Mouse (Mus musculus): ENCODE results near the gene Twf2.

Twf2 gene

DNA sequence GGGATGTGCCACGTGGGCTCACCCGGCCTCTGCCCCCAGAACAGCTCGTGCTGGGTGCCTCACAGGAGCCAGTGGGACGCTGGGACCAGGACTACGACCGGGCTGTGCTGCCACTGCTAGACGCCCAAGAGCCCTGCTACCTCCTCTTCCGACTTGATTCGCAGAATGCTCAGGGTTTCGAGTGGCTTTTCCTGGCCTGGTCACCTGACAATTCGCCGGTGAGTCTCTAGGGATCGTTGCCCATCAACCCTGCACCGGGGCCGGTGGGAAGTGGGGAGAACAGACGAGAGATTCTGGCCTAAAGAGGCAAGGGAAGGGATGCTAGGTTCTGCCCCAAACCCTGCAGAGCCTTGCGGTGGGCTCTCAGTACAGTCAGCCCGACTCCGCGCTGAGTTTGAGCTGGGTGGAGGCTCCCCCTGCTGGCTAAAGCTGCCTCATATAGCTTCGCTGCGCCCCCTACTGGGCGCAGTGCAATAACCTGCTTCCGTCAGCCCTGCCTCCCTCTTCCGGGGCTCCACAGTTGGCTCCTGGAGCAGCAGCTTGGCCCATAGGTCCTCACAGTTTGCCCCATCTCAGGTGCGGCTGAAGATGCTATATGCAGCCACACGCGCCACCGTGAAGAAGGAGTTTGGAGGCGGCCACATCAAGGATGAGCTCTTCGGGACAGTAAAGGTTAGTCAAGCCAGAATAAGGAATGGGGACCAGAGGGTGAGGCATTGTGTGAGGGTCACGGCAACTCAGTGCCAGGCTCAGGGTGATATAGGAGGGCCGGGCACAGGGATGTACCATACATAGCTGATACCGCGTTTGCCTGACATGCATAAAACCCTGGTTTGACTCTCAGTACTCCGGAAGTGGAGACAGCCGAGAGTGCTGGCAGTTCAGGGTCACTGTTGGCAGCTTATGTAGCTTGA lies 9.0 kb downstream of the Twf2 start:
- DNase-seq, result peak; percentile 89

DNA sequence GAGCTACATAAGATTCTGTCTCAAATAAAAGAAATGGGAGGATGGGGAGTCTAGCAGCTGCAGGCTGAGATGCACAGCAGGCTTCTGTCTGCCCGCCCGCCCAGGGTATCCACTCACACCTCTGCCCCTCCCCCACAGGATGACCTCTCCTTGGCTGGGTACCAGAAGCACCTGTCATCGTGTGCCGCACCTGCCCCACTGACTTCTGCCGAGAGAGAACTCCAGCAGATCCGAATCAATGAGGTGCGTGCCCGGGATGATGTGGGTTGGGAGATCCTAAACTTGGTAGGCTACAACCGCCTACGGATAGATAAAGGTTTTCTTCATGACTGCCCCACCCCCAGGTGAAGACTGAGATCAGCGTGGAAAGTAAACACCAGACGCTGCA lies 9.7 kb downstream of the Twf2 start:
- DNase-seq, result no peak

DNA sequence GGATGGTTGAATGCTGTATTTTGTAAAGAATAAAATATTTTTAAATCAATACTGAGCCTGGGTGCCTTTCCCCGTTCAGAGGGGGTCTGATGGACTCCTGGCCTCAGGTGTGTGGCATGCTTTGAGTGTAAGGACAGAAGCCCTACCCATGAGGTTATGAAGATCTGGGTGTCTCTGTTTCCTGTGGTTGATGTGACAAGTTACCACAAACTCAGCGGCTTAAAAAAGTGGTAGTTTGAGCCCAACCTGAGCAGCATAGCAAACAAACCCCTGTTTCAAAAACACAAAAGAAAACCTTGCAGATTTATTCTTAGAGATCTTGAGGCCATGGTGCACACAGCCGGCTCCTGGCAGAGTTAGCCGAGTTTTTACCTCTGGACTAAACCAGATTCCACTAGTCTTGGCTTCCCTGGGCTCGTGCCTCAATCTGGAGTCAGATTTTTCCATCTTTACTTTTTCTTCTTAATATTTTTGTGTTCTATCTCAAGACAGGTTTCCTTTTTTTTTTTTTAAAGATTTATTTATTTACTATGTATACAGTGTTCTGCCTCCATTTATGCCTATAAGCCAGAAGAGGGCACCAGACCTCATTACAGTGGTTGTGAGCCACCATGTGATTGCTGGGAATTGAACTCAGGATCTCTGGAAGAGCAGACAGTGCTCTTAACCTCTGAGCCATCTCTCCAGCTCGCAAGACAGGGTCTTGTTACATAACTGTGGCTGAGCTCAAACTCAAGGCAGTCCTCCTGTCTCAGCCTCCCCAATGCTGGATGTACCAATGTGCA lies 12.6 kb downstream of the Twf2 start:
- no peak for DNase-seq

GRCm38 (mm10) chr9:106216971-106217370 lies 14.1 kb downstream of the Twf2 start:
- DNase-seq, result no peak

- no peak for DNase-seq
Observed at GRCm38 (mm10) chr9:106220894-106221523, 18.1 kb downstream of the Twf2 start.

DNA sequence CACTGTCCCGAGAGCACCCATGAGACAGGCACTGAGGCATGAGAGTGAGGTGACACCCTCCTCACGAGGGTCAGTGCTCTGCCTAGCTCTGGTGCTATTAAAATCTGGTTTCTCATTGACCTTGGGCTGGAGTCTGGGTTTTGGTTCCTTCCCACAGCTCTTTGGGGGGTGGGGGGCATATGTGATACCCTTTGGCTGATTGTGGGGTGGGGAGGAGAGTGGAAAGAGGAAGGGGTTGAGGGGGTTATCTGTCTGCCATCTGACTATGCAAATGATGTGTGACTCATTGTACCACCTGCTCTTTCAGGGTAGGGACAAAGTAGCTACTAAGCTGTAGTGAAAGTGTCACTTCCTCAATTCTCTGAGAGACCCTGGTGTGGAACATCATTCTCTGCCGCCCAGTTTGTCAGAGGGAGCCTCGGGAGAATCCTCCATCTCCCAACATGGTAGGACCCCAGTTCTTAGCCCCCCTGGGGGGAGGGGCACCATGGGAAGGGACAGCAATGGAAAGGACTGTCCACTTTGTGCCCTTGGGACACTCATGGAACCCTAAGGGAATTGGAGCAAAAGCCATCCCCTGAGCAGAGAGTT lies 19.4 kb downstream of the Twf2 start, which contains the start of gene Tlr9:
Gene Tlr9, plus strand, starts transcription at position 338 of the 591 bp plus-strand sequence.
- no peak for DNase-seq

- no peak for DNase-seq
Observed at GRCm38 (mm10) chr9:106222994-106223393, 20.1 kb downstream of the Twf2 start.

- DNase-seq, result no peak
Observed at GRCm38 (mm10) chr9:106225469-106226150, 22.7 kb downstream of the Twf2 start.

DNA sequence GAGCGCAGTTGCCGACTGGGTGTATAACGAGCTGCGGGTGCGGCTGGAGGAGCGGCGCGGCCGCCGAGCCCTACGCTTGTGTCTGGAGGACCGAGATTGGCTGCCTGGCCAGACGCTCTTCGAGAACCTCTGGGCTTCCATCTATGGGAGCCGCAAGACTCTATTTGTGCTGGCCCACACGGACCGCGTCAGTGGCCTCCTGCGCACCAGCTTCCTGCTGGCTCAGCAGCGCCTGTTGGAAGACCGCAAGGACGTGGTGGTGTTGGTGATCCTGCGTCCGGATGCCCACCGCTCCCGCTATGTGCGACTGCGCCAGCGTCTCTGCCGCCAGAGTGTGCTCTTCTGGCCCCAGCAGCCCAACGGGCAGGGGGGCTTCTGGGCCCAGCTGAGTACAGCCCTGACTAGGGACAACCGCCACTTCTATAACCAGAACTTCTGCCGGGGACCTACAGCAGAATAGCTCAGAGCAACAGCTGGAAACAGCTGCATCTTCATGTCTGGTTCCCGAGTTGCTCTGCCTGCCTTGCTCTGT lies 23.3 kb downstream of the Twf2 start:
- no peak for DNase-seq

DNA sequence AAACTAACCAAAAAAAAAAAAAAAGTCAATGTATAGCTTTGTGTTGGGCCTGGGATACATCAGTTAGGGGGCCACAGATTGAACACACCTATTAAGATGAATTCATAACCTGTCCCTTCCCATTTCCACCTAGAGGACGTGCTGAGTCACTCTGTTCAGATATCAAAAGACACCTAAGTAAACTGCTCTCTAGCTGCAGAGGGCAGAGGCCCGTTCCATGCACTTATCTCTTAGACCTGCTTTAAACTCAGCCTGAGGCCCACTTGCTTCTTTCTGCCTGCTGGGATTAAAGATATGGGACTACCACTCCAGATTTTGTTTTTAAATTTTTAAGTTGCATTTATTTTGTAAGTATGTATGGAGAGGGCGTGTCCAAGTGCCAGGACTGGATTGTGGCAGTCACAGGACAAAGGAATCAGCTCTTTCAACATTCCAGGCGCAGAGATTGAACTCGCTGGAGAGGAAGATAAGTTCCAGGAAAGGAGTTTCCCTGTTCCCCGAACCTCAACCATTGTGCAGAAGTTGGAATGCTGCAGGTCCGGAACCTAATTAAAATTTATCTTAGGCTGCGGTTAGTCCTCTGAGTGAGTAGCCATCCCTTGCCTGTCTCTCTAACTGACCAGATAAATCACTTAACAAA lies 25.0 kb downstream of the Twf2 start:
- no peak for DNase-seq

GRCm38 (mm10) chr9:106230051-106230733 lies 27.3 kb downstream of the Twf2 start:
- DNase-seq, result no peak

GRCm38 (mm10) chr9:106230734-106231106 lies 27.8 kb downstream of the Twf2 start:
- no peak for DNase-seq

GRCm38 (mm10) chr9:106231220-106231619 lies 28.3 kb downstream of the Twf2 start:
- no peak for DNase-seq

DNA sequence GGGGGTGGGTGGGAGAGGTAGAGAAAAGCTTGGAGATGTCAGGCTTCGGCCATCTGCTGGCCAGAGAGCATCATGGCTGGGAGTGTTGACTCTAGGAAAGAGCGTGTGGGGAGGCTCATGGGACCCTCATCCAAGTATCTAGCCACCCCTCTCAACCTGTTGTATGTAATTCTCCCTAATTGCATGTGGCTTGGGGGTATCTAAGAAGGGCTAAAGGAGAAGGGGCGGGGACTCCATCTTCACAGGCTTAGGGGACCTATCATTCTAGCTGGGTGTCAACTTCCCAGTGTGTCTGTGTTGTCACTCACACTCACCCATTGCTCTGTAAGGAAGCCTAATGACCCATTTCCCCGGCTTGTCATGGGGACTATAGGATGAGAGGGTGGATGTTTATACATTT lies 28.9 kb downstream of the Twf2 start:
- DNase-seq, result no peak

GRCm38 (mm10) chr9:106232956-106233355 lies 30.0 kb downstream of the Twf2 start:
- DNase-seq, result no peak

DNA sequence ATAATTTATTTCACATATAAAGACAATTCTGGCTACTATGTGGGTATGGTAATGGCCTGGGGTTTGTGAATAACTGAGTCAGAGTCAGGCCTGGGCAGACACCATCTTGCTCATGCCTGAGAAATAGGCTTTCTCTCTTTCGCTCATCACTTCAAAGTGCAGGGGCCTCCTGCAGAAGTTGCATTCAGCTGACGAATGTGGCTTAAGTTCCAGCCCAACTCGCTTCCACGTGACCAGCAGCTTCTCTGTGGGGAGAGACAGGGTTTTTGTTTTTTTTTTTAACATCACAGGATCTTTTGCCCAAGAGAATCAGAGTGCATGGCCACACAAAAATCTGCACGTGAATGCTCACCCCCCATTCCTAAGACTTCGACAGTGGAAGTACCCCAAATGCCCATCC lies 31.0 kb downstream of the Twf2 start:
- no peak for DNase-seq

- DNase-seq, result no peak
Observed at GRCm38 (mm10) chr9:106235194-106235830, 32.4 kb downstream of the Twf2 start.

- DNase-seq, result no peak
Observed at GRCm38 (mm10) chr9:106236156-106236817, 33.4 kb downstream of the Twf2 start.

- DNase-seq, result no peak
Observed at GRCm38 (mm10) chr9:106236818-106237211, 33.9 kb downstream of the Twf2 start.

- DNase-seq, result no peak
Observed at GRCm38 (mm10) chr9:106237401-106237800, 34.5 kb downstream of the Twf2 start.

Data from cerebellum, adult 9-10 months (tissue).